Mouse (Mus musculus): ENCODE measurements around the gene Jund.
A peak's percentile ranks its signal among the peaks of the same experiment; 100 is the strongest.

Jund gene

DNA sequence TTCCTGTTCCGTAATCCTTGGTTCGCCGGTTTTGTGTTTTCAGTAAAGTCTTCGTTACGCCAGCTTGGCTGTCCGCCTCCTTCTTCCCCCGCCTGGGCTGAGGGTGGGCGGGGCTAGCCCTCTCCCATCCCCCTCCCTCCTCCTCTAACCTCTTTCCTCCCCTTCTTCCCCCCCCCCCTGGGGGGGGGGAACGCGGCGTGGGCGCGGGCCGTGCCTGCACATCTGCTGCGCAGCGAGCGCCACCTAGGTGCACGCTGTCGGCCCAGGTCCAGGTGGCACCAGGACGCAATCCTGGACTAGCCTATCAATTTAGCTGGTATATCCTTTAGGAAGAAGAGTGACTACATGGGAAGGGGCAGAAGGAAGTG lies 1.8 kb downstream of the Jund start:
- peak; percentile 91 to 92 for DNase-seq

DNA sequence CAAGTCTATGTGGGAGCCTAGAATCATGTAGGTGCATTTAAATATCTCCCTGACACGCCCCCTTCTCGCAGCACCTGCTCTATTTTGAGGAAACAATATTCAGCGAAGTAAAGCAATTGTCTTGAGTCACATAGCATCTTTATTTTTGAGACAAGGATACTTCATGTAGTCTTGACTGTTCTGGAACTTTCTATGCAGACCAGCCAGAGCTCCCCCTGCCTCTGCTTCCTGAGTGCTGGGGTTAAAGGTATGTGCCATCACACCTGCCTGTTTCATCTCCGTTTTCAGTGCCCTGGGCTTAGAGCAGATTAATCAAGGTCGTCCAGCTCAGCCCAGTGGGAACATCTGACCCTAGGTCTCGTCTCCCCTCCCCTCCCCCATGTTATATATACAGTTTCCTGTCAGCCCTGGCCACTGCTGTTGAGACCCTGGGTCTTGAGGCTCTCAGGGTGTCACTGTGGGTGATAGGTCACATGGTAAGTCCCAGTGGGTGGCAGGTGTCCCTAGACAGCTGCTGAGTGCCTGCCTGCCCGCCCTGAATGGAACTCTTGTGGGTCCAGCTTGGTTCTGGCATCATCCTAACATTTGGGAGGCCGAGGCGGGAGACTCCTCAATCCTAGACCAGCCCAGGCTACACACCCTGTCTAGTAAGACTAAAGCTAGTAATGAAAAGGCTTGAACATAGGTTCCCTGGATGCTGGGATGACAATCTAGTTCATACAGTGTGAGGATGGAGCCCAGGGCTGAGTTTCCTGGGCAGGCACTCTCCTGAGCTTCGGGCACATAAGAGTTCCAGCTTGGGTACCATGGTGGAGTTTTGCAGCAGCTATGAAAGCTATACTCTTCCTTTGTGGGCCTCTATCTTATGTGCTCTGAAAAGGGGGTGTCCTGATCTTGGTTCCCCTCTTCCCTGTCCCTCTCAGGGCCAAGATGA lies 2.6 kb downstream of the Jund start:
- DNase-seq: no peak

DNA sequence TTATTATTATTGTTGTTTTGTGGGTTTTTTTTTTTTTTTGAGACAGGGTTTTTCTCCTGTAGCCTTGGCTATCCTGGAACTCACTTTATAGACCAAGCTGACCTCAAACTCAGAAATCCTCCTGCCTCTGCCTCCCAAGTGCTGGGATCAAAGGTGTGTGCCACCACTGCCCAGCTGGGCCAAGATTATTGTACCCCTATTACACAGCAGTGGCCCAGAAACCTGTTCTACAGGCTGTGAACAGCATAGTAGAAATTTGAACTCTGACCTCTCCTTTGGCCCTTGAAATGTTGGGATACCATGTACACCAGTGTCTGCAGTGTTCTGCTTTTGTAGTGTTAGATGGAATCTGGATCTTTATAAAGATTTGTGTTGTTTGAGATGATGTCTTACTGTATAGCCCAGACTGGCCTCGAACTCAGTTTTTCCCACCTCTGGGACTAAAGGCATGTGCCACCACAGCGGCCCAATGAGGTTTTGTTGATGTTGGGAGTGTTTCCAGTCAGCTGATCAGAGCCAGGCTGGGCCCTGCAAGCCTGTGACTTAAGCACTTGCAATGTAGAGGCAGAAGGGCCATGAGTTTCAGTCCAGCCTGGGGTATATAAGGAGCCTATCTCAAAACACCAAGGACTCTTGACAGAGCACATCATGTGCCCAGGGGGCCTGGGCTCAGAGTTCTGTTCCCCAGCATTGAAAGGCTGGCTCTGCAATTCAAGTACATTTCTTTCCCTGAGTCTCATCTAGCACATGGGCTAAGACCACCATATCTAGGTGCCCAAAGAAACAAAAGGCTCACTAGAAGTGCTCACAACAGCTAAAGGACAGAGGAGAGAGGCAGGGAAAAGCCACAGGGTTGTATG lies 3.5 kb downstream of the Jund start:
- no peak for DNase-seq

DNA sequence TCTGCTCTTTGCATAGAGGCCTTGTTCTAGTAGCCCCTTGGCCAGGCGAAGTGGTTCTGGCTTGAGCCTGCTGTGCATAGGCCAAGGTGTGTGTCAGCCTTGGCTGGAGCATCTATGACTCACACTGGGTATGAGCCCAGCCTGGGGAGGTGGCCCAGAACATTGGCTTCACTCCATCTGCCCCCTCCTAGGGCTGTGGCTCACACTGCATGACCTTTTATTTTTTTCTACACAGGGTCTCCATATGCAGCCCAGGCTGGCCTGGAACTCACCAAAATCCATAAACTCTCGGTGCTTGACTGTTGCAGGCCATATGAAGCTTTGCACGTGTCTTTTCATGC lies 4.1 kb downstream of the Jund start:
- no peak for DNase-seq

DNA sequence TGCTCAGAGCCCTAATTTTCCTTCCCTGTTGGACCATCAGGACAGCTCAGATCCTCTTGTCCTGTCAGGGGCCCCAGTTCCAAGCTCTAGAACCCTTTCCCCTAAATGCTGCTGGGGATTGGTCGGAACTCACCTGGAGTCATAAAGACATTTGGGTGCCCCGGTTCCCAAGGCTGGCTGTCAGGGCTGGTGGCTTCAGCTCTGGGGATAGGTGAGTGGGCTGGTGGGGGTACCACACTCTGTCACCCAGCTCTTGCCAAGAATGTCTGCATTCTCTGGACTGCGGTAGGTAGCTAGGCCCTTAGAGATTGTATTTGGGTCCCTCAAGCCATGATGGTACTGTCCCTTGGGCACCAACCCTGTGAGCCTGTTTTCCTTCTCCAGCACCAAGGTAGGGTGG lies 4.5 kb downstream of the Jund start, which contains the start of gene Iqcn:
Gene Iqcn, plus strand, starts transcription at position 171 of the 400 bp plus-strand sequence.
- DNase-seq: no peak

DNA sequence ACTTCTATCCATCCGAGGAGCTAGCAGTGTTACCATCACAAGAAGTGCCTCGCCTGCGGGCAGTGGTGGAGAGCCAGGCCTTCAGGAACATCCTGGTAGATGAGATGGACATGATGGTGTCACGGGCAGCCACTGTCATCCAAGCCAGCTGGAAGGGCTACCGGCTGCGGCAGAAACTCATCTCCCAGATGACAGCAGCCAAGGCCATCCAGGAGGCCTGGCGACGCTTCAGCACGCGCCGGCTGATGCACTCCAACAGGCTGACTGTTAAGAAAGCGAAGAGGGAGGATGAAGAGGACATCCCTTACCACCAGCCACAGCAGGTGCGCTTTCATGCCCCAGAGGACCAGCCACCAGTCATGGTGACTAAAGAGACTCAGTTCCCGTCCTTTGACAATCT lies 9.5 kb downstream of the Jund start:
- no peak for DNase-seq

DNA sequence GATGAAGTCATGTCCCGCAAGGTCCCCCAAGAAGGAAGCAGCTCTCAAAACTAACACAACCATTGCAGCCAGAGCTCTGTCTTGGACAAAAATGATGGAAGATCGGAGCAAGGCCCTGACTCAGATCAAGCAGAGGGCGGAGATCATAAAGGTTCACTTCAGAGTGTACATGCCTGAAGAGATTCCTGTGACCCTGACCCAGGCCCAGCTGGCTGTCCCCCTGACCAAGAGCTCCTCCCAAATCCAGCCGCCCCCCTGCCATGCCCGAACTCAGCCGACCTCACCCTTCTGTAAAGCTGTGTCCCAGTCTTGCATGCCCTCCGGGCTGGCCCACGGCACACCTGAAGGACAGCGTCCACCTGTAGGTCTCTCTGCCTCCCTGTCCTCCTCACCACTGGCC lies 11.0 kb downstream of the Jund start:
- no peak for DNase-seq

DNA sequence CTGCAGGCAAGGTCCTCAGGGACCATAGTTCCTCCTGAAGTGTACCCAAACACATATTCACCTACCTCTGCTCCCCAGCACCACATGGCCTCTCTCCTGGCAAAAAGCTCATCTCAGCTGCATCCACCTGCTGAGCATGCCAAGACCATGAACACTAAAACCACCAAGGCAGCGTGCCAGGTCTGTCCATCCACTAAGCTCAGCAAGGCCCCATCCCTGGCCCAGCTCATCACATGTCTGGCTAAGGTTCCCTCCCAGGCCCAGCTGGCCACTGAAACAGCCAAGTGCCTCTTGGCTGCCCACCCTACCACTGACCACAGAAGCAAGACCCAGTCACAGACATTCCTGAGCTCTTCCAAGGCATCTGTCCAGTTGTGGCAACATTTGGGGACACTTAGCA lies 11.5 kb downstream of the Jund start:
- no peak for DNase-seq

DNA sequence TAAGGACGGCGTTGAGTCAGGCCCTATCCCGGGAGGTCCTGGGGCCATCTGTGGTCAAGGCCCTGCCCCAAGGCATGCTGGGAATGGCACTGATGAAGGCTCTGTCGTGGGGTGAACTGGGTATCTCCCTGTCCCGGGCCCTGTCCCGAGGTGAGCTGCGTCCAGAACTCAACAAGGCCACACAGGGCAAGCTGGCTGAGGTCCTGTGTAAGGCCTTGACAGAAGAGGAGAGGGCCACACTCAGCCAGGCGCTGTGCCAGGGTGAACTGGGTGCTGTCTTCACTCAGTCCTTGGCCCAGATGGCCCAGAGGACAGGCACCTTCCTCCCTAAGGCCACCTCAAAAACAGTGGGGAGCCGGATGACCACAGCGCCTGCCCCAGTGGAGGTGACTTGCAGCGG lies 12.3 kb downstream of the Jund start:
- no peak for DNase-seq

DNA sequence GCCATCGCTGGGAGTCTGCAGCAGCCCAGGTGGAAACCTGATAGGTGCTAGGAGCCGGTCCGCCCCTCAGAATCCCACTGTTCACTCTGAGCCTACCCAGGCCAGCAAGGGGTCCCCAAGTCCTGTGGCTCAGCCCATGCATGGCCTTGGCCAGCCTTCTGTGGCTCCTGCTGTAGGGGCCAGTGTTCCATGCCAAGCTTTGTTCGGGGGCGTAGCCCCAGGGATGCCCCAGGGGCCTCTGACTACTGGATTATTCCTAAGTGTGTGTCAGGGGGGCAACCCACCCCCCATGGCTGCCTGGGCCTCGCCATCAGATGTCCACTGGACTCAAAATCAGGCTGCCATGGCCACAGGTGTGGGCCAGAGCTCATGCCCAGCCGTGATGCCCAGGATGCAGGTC lies 15.2 kb downstream of the Jund start:
- DNase-seq: no peak

DNA sequence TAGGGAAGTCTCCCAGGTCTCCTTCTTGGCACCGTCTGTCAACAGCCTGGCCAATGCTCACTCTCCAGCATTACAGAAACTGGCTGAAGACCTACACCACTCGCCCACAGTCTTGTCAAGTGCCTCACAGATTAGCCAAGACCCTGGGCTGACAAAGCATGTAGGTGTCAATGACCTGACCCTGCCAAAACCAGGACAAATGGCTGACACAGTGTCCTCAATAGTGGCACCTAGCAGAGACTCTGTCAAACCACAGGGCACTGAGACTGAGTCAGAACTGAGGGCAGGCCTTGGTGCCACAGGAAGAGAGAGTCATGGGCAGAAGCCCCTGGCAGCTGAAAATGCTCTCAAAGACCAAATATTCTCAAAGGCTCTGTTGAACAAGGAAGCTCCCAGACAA lies 16.3 kb downstream of the Jund start:
- no peak for DNase-seq

DNA sequence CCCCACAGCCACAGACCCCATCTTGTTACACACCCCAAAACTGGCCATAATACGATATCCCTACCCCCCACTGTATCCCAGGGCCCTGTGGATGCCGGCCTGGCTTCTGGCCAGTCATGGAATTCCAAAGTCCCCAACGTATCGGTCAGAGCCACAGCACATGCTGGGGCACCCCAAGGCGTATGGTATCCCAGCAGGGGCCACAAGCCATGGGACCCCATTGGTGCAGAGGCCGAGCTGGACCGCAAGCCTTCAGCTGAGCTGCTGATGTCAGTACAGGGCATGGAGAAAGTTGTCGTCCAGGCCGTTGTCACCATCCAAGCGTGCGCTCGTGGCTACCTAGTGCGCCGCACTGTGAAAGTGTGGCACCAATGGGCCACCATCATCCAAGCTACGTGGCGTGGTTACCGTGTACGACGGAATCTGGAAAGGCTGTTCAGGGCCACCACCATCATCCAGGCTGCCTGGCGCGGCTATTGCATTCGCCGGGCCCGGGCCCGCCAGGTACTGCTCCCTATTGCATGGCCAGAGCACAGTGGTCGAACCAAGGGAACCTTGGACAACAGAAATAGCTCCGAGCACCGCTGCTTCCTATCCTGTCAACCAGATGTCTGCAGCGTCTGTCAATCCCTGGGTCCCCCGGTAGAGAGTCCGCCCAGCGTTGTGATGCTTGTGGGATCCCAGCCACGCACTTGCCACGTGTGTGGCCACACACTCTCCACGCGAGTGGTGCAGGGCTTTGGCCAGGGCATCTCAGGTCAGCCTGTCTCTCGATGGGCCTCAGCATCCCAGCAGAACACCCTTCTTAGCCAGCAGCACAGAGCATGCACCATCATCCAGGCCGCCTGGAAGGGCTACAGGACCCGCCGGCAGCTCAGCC lies 18.0 kb downstream of the Jund start:
- DNase-seq: peak in 1 of 2 experiments; percentile 6

DNA sequence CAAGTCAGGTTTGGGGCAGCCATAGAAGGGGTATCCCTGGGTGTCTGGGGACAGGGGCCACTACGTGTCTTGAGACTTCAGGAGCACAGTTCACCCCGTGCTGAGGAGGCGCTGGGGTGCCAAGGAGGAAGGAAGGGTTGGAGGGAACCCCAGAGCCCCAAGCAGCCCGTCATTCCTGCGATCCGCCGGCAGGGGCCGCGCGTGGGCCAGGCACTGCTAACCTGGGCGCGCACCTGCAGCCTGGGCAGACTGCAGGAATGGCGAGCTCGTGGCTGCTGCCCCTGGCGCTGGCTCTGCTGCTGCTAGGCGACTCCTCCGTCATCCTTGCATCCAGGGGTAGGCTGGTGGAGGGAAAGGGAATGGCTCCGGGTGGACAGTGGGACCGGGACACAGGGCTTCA lies 19.5 kb downstream of the Jund start, which contains the start of gene Gm3336:
Gene Gm3336, plus strand, starts transcription at position 247 of the 400 bp plus-strand sequence.
- DNase-seq: peak; percentile 59 to 81

DNA sequence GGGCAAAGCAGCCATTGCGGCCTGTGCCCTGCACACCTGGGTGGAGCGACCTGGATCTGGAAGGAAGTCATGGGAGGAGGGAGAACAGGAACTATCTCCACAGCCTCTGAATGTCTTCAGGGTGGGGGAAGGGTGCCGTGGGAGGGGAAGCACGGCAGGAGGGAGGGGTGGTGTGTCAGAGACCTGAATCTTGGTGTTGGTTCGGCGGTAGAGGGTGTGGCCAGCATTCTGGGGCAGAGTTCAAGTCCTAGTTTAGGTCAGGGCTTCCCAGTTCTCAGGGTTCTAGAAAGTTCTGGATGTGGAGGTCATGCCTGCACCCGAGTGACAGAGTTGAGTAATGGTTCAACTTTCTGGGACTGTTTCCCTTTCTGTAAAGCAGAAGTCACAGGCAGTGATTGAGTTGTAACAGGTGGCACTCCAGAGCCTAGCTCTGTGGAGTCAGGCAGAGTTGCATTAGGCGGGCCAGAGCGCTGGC lies 21.1 kb downstream of the Jund start:
- peak in 1 of 2 experiments; percentile 20 for DNase-seq

DNA sequence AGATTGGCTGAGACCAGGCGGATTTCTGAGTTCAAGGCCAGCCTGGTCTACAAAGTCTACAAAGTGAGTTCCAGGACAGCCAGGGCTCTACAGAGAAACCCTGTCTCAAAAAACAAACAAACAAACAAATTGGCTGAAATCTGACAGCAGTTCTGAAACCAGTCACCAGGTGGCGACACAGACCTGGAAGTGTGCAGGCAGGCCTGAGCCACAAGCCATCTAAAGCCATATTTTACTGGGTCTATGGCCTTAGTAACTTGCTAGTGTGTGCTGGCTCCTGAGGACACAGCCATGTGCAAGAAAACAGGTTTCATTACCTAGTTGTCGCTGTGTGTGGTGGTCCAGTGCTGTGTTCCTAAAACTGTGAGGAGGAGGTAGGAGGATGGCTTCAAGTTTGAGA lies 22.0 kb downstream of the Jund start:
- peak; percentile 50 to 82 for DNase-seq

DNA sequence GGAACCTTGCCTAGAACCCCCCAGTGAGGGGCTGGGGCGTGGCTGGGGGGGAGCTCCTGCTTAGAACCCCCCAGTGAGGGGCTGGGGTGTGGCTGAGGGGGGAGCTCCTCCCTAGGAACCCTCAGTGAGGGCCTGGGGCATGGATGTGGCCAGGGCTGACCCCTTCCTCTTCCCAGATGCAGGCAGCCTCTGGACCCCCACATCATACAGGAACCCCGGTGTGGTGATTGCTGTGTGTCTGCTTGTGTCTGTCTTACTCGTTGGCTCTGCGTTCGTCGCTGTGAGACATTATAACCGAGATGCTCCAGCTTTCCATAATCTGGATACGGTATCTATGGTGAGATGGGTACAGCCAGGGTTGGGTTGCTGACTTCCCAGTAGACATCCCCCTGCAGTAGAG lies 22.9 kb downstream of the Jund start:
- peak in 1 of 2 experiments; percentile 5 for DNase-seq

DNA sequence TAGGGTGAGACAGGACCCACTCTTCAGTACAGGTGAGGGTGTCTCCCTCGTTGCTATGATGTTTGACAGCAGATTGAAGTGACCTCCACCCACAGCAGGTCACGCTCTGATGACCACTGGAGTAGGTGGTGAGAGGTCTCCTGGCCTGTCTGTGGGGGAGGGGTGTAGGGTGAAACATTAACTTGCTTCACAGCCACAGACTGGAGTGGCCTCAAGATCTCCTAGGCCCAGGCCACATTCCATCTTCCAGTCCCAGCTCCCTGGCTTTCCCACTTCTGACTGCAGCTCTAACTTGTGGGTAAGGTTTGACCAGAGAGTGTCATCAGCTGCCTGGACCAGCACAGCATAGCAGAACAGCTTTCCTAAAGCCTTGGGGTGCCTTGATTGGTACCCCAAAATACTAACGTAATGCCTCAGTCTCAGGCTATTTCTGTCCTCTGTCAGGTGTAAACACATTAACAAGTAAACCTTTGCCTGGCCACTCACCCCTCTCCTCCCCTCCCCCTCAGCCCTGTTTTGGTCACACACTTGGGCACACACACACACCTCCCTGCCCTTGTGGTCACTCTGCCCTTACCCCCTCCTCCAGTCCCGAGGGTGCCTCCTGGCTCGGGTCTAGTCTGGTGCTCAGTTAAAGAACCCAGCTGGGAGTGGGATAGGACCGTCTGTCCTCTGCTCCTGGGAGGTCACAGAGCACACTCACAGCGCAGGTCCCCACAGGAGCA lies 24.9 kb downstream of the Jund start, which contains the start of gene Pde4c:
Gene Pde4c, plus strand, starts transcription at position 235 of the 725 bp plus-strand sequence.
- DNase-seq: peak in 1 of 2 experiments; percentile 3

DNA sequence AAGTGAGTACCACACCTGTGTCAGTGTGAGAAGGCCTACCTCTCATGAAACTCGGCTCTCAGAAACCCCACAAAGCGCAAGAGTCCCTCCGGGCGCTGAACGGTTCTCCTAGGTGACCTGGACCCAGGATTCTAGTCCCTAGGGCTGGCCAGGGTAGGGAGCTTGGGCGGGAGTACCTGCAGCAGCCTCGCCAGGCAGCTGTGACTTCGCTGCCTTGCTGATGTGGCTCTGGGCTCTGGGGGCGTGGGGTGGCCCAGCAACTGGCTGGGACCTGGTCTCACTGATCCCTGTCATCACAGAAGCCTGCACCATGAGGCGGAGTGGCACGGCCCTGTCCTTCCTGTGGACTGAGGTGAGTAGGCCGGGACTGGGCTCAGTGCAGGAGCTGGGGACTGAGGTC lies 25.5 kb downstream of the Jund start:
- DNase-seq: peak in 1 of 2 experiments; percentile 3

DNA sequence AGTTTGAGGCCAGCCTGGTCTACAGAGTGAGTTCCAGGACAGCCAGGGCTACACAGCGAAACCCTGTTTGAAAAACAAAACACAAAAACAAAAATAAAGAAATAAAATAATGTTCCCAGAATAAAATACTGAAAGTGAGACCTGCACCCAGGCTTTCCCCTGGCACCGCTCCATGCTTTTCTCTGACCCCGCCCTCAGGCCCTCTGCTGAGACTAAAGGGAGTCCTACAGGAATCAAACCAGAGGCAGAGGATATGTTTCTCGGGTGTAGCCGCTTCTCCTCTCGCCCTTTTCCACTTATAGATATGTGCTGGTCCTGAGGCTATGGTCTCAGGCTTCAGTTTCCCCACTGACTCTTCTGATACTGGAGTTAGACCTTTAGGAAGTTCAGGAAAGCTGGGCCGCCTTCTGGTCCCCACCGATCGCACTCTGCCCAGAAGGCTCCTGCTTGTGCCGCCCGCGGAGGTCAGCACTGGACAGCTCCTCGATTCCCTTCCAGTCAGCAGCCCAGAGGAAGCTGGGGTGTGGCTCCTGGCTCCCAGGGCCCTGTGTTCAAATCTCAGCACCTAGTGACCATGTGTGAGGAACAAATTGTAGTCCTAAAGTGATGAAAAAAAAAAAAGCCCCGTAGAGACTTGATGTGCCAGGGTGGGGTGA lies 27.2 kb downstream of the Jund start:
- DNase-seq: peak in 1 of 2 experiments; percentile 3

DNA sequence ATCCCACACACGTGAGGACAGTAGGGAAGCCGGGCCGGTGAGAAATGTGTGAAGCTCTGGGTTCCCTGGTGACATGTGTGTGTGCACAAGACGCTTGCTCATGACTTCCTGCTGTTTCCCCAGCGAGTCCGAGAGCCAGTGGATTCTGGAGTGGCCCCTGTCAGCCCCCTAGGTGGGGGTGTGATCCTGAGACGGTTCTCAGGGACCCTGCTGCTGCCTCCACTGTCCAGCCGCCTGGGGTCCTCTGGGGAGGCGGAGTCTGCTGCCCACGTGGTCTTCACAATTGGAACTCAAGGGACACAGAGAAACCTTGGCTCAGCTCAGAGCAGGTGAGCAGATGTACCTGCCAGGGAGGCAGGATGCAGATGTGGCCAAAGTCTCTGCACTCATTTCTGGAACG lies 28.0 kb downstream of the Jund start:
- peak in 1 of 2 experiments; percentile 3 for DNase-seq
